Mouse (Mus musculus) frontal cortex, adult (tissue): ENCODE measurements around the gene Glt28d2.
A peak's percentile ranks its signal among the peaks of the same experiment; 100 is the strongest.
"Not testable (repeated sequence)": the region's sequence is repeated elsewhere in the genome, so short reads cannot be mapped to it uniquely, and the experiment has no call there.

ENCODE experiments used
- ATAC-seq: cut with Nextera tagmentation; 2 replicates; pipeline ENCODE4 v1.9.2; 2017; ENCODE audit warnings: mild to moderate bottlenecking, moderate library complexity, mixed read lengths; ENCODE audit not compliant: low TSS enrichment

Glt28d2 gene

DNA sequence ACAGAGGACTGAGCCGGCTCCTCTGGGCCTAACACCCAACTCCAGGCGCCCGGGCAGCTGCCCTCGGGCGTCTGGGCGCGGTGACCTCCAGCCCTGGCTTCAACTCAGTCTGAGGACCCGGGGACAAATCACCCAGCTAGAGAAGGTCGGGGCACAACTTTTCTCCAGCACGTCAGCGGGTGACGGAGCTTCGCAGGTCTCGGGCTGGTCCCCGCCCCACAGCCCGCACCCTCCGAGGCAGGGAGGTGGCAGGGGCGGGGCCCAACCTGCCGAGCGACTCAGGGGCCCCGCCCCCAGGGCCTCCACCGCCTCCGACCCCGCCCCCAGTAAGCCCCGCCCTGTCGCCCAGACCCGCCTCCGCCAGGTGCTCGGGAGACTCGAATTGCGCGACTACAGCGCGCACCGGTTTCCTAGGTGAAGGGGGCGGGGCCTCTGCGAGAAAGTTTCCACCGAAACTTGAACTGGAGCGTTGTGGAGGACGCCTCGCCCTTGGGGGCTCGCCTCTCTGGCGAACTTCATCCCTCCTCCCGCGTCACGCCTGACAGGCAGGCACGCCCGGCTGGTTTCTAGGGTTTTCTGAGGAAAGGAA, at the start of gene Glt28d2, which contains the start of gene Gm37240:
Glt28d2 (minus strand) TSS at position 278 of the 589 bp plus-strand sequence.
Gm37240 (minus strand) TSS at position 280 of the 589 bp plus-strand sequence.
- peak; percentile 88 for ATAC-seq

DNA sequence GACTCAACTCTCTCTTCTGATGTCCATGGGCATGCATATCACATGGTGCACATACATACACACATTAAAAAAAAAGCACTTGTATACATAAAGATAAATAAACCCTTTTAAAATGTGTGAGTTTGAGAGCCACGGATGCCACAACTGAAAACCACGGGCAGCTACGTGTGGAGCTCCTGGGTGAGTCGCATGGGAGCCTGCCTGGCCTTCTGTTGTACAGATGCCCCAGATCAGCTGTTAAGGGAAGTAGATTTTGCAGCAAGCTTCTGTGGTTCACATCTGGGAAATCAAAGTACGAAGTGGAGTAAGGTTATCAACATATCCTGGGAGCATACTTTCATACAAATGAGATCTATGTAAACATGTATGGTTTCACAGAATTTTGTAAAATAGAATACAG, 46.3 kb upstream of the Glt28d2 start:
- ATAC-seq, result no peak

DNA sequence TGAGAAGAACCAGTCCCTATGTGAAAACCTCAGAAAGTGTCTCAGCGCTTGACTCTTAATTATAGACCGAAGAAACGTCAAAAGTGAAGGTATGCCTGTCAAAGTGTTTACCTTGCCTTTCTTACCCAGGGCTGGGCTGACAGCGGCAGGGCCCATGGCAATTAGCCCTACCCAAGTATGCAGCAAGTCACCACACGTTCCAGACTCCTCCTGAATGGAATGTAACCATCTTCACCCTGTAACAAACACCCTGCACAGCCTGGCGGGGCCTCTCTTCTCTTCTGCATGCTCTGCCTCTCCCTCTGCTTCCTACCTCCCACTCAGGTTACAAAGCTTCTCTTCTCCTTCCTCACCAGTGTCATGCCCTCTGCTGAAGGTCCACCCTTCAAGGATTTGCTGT, 44.5 kb upstream of the Glt28d2 start:
- no peak for ATAC-seq

DNA sequence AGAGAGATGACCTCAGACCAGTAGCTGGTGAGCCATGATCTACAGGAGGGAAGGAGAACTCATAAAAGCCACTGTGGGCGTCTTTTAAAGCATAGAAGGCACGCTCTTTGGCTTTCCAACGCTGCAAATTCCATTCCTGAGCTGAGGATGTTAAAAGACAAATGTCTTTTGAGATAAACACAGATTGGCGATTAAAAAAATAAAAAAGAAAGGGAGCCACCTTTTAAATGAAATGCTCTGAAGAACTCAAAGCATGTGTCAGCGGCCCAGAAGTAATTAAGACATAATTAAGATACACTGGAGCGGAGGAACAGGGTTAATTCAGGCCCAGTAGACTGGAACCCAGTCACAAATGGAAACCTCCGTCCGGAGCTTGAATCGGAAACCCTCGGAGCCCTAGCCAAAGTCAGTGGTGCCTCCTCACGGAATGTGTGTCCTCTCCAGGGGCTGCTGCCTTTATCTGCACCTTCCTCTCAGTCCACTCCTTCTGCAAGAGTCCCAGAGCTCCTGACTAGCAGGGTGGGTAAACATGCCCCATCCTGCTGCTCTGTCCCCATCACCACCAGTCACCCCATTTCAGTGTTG, 43.4 kb upstream of the Glt28d2 start:
- ATAC-seq, result no peak

DNA sequence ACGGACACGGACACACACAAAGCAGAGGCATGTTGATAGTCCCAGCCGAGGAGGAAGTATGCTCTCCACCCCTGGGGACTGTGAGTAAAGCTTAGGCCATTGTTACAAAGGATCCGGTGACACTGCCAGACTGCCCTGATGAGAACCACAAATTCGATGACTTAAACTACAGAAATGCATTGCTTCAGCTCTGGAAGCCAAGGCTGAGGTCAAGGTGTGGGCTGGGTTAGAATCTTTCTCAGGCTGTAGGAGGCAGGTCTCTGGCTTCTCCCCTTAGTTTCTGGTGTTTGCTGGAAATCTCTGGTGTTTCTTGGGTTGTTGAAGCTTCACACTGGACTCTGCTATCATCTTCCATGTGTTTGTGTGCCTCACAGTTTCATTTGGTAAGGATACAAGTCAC, 42.4 kb upstream of the Glt28d2 start:
- no peak for ATAC-seq

DNA sequence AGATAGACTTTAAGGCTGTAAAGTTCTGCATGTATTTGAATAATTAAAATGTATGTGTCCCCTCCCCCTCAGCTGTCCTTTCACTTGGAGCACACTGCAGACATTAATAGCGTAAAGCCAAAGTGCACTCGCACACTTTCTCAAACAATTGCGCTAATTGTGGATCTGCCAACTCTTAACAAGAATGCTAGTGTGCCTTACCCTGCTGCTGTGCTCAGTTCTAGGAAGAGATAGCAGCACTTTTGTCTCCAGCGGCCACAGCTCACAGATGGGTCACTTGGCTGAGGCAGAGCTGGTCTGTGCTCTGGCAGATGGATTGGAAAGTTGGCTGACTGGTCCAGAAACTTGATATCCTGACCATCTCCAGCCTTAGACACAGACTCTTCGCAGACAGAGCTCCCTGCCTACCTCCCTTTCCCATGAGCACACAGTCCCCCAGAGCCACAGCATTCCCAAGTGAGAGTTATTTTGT, 40.9 kb upstream of the Glt28d2 start:
- peak; percentile 80 for ATAC-seq

DNA sequence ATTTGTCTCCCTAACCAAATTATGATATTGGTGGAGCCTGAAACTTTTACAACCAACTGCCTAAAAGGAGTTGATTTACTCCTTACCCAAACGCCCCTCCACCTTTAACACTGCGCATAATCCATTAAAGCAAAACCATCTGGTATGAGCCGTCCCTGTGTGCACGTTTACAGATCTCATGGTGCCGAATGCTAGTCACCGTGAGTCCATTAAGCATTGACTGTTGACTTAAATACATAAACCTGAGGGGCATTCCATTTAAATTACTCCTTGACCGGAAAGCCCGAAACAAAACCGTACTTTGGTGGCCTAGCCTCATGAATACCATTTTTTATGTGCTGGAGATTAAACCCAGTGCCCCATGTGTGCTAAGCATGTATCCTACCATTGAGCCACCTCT, 40.0 kb upstream of the Glt28d2 start:
- no peak for ATAC-seq

DNA sequence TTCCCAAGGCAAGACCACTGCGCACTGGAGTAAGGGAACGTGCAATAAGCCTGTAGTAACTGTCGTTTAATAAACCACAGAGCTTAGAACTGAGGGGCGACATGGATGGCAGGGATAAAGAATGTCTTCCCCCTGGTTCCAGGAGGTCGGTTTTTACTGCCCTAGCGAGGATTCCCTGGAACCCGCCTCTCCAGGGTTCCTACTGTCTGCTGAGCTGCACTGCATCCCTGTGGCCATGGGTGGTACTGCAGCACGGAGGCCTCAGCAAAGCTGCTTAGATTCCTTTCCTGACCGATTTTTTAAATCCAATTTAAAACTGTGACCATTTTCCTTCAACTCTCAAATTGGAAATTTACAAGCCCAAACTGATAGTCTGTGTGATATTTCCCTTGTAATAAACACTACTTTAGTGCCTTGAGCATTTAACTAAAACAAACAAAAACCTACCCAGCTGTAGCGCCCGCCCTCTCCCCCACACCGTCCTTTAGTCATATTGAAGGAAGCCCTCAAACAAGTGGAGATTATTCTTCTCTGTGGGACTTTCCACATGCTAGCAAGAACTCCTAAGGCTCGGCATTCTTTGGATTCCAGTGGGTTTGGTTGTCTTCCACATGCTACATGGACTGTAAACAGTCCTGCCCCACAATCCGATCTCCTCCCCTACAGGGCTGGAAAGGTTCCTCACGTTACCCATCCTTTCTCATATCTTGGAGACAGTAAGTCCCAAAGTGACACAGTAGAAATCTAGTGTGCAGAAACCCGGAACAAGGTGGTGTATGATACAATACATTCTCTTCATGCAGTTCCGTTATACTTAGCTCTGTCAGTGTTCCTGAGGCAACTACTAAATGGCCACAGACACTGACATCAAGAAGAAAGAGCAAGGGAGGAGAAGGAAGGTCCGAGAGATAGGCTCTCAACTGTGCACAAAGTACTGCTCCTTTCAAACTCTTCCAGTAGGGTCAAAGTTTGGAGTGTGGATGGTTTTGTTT, 36.9 kb upstream of the Glt28d2 start:
- peak; percentile 86 for ATAC-seq

DNA sequence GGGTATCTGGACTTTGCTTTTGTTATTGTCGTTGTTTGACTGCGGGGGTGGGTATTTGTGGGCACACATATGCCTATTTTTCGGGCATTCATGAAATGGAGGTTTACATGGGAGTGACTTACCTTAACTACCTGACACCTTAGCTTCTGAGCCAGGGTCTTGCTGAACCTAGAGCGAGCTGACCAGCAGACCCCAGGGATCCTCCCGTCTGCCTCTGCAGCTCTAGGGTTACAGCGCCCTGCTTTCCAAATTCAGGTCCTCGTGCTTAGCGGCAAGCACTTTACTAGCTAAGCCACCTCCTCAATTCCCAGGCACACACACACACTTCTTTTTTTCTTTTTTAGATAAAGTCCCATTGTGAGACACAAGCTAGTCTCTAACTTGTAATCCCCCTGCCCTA, 36.0 kb upstream of the Glt28d2 start:
- ATAC-seq, result no peak

DNA sequence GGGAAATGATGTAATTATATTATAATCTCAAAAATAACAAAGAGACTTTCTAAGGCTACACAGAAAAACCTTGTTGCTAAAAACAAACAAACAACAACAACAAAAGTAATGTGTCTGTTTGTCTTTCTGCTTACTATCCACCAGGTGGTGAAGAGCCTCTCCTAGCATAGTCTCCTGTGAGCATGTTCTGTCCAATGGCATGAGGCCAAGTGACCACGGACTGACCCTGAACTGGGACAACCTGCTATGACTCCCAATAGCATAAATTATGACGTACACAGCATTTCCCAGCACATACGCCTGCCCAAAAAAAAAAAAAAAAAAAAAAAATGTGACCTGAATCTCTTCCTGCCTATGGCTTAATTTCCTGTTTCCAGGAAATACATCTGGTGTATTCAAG, 35.0 kb upstream of the Glt28d2 start:
- ATAC-seq, result no peak

DNA sequence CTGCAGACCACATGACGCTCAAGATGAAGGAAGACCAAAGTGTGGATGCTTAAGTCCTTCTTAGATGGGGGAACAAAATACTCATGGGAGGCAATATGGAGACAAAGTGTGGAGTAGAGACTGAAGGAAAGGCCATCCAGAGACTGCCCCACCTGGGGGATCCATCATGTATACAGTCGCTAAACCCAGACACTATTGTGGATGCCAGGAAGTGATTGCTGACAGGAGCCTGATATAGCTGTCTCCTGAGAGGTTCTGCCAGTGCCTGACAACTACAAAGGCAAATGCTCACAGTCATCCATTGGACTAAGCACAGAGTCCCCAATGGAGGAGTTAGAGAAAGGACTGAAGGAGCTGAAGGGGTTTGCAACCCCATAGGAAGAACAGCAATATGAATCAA, 33.4 kb upstream of the Glt28d2 start:
- ATAC-seq, result not testable (repeated sequence)

DNA sequence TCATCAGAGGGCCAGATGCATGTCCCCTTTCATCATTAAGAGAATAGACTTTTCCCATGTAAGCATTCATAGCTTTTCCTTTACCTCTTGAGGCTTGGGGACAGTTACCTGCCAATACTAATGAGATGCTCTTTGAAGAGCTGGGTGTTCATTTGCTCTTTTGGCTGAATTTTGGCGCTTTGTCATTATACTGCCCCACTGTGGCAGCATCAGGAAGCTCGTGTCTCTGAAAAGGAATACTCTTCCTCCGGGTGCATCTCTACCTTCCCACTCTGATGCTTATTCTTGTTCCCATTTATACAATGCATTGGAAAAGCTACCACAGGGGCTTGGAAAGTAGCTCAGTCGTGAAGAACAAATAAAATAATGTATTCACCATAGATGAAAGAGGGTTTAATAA, 30.3 kb upstream of the Glt28d2 start:
- peak; percentile 64 for ATAC-seq

DNA sequence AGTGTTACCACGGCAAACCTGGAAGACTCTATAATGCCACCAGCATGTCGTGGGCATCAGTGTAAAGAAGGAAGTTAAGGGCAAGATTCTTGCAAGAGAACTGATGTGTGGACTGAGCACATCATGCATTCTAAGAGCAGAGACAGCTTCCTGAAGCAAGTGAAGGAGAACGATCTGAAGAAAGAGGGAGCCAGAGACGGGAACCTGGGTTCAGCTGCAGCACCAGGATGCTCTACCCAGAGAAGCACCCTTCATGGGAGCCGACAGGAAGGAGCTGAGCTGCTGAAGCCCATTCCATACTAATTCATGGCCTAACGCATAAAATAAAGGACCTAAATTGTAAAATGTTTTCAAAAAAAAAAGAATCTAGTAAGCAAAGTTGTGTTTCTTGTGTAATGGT, 27.5 kb upstream of the Glt28d2 start:
- ATAC-seq, result no peak

DNA sequence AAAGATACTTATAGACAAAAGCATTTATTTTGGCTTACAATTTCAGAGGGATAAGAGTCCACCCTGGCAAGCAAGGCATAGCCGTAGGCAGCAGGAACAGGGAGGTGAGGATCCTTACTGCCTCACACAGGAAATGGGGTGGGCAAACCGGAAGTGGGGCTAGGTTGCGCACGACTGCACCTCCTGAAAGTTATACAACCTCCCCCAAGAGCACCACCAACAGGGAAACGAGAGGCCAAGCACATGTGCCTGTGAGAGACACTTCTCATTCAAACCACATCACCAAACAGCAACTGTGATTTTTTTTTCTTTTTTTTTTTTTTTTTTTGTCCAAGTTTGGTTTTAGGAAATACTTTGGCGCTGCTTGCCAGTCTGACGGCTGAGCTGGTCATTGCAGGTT, 19.8 kb upstream of the Glt28d2 start:
- ATAC-seq, result no peak

DNA sequence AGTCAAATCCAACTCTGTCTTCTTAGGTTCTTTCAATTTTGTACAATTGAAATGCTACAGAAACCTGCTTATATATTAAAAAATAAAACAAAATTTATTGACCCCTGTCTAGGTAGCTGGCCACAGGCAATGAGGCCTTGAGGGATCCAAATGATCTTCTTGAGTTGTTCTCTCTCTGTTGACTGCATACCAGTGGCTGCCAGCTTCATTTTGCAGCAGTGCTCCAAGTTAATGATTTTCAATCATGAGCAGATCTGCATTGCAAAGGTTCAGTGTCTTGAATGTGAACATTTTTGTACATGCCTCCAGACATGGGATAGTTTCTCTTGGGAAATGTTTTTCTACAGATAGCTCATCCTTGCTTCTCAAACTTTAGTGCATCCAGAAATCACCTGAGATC, 17.1 kb upstream of the Glt28d2 start:
- no peak for ATAC-seq

DNA sequence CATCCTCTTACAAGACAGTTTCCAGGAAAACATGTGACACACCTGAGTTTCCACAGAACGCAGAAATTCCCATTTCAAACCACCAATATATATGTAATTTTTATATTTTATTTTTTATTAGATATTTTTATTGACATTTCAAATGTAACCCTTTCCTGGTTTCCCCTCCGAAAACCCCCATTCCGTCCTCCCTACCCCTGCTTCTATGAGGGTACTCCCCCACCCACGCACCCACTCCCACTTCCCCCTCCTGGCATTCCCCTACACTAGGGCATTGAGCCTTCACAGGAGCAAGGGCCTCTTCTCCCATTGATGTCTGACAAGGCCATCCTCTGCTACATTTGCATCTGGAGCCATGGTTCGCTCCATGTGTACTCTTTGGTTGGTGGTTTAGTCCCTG, 7.7 kb upstream of the Glt28d2 start:
- ATAC-seq, result no peak

DNA sequence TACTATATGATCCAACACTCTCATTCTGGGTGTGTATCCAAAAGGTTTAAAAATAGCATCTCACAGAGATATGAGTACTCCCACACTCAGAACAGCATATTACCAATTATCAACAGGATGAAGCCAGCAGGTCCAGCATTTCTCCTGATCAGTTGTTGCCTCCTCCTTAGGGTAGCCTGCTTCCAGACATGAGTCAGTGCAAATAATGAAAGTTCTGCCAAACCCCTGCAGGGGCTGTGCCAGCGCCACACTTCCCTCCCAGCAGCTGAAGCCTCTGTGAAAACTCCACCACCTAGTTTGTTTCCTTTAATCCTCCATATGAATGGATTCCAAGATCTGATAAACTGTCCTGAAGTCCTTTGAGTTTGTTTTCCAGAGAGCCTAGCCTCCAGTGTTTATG, 4.3 kb upstream of the Glt28d2 start:
- no peak for ATAC-seq

DNA sequence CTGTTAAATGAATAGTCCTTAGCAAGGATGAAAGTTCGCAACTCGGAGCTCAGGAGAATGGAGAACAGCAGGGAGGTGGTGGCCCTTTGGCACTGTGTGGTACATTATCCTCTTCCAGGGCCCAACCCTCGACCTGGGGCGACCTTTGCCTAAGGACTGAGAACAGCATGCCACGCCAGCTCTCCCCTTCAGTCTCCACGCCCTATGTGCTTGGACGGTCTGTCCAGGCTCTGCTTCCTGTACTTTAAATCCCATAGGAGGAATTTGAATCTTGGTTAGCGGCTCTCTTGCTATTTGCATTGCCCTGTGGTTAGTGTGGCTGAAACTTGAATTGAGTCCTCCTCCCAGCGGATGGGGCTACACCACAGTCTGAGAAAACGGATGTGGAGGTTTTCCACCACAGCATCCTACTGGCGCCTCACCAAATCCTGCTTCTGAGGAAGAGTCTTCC, 930 bp upstream of the Glt28d2 start:
- ATAC-seq, result no peak

DNA sequence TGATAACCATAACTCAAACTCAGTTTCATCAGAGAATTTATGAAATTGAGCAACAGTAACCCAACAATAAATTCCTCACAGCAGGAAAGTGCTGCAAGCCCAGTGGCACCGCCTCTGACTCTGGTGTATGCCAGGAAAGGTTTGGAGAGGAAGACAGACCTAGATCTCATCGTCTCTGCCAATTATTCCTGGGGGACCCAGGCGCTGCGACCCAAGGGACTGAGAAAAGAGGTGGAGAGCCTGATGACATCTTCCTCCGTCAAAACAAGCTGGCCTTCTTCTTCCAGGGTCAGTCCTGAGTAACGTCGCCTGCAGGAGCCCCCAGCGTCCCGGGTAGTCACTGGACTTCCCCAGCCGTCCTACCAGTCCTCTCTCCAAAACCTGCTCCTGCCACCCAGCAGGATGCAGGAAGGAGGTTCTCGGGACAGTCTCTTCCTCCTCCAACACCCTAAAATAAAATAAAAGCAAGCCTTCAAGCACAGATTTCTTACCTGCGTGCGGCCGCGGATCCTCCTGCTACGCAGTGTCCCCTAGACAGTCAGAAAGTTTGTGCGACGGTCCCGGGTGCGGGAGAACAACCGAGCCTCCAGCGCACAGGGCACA, 579 bp downstream of the Glt28d2 start:
- no peak; the same call in 1 of the 2 replicates for ATAC-seq

DNA sequence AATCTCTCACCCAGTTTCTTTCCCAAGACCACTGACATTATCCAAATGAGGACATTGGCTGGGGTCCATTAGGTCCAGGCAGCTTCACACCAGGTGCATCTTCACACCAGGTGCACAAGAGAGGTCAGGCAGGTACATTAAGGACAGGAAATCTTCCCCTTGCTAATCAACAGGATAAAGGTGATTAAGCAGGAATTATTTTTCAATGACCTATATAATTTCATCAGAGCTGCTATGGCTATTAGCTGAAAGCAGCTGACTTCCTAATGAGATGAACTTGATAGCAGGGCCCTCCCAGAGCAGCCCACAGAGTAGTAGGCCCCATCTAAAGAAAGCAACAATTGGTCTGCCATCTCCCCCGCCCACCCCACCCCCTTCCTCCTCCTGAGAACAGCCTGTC, 1.4 kb downstream of the Glt28d2 start:
- no peak for ATAC-seq

DNA sequence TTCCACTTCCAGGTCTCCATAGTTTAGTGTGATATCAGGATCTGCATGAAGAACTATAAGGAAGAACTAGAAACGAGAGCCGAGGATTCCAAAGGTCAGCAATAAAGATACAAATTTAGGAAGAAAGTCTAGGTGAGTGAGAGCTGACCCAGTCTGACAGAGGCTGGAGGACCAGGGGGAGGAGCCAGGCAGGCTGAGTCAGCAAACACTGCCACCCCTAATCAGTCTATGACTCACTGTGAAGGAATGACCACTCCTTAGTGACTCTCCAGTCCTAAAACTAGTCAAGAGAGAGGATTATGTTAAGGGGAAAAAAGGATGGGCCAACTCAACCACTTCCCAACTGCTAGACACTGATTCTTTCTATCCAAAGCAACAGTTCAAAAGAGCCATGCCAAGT, 6.6 kb downstream of the Glt28d2 start:
- ATAC-seq, result no peak

DNA sequence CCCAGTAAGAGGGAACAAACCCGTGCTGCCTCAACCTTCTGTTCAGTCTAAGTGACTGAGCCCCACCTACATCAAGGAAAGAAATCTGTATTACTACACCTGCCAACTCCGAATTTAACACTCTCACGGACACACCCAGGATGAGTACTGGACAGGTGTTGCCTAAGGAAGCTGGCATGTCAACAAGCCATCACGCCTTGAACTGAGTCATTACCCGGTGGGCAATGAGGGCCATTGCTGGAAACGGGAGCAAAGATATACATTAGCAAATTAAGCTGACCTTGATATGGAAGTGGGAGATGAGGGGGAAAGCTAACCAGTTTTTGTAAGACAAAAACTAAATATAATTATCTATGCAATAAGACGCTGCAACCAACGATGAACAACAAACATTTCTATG, 7.2 kb downstream of the Glt28d2 start:
- no peak for ATAC-seq
